Mouse (Mus musculus) forelimb bud, embryonic 11.5 days (tissue): ENCODE results near the gene Rnf144b.

Source experiments
- DNase-seq: peaks from one replicate; pipeline ENCODE4 v3.0.0-alpha.2; 2012; ENCODE audit warnings: low read depth, low spot score

Rnf144b gene

GRCm38 (mm10) chr13:47122537-47123430 lies at the start of gene Rnf144b:
Gene Rnf144b, plus strand, starts transcription at chr13:47122656.
- DNase-seq, result peak; percentile 19

- DNase-seq, result no peak
Observed at GRCm38 (mm10) chr13:47076156-47076555, 46.3 kb upstream of the Rnf144b start.

GRCm38 (mm10) chr13:47077367-47077766 lies 45.1 kb upstream of the Rnf144b start:
- no peak for DNase-seq

- no peak for DNase-seq
Observed at GRCm38 (mm10) chr13:47078799-47079198, 43.7 kb upstream of the Rnf144b start.

- no peak for DNase-seq
Observed at GRCm38 (mm10) chr13:47080905-47081505, 41.5 kb upstream of the Rnf144b start.

- DNase-seq, result no peak
Observed at GRCm38 (mm10) chr13:47088433-47088832, 34.0 kb upstream of the Rnf144b start.

GRCm38 (mm10) chr13:47089271-47089670 lies 33.2 kb upstream of the Rnf144b start:
- DNase-seq, result no peak

GRCm38 (mm10) chr13:47093791-47094190 lies 28.7 kb upstream of the Rnf144b start:
- DNase-seq, result no peak

GRCm38 (mm10) chr13:47096591-47096990 lies 25.9 kb upstream of the Rnf144b start:
- no peak for DNase-seq

- DNase-seq, result no peak
Observed at GRCm38 (mm10) chr13:47099265-47099664, 23.2 kb upstream of the Rnf144b start.

GRCm38 (mm10) chr13:47100587-47100986 lies 21.9 kb upstream of the Rnf144b start:
- DNase-seq, result no peak

GRCm38 (mm10) chr13:47104146-47104545 lies 18.3 kb upstream of the Rnf144b start:
- DNase-seq, result no peak

- DNase-seq, result peak; percentile 35
Observed at GRCm38 (mm10) chr13:47104856-47105541, 17.5 kb upstream of the Rnf144b start.

GRCm38 (mm10) chr13:47105711-47106579 lies 16.5 kb upstream of the Rnf144b start, which contains the start of gene Dek:
Gene Dek, minus strand, starts transcription at chr13:47106201.
- DNase-seq, result peak; percentile 89

- no peak for DNase-seq
Observed at GRCm38 (mm10) chr13:47106580-47106888, 15.9 kb upstream of the Rnf144b start.

GRCm38 (mm10) chr13:47109239-47109638 lies 13.2 kb upstream of the Rnf144b start:
- no peak for DNase-seq

GRCm38 (mm10) chr13:47111185-47111584 lies 11.3 kb upstream of the Rnf144b start:
- no peak for DNase-seq

GRCm38 (mm10) chr13:47112056-47112455 lies 10.4 kb upstream of the Rnf144b start:
- DNase-seq, result no peak

- no peak for DNase-seq
Observed at GRCm38 (mm10) chr13:47112924-47113323, 9.5 kb upstream of the Rnf144b start.

- no peak for DNase-seq
Observed at GRCm38 (mm10) chr13:47116000-47116399, 6.5 kb upstream of the Rnf144b start.

- DNase-seq, result no peak
Observed at GRCm38 (mm10) chr13:47121333-47121889, 1.0 kb upstream of the Rnf144b start.
